Mouse (Mus musculus): Measurements from ENCODE around the gene Gm6205. TPM values are rescaled to one million over a fixed set of nuclear protein-coding genes. Genes with fewer than 3 reads are reported as not detected.

Gene Gm6205
- not detected for polyA plus RNA-seq (2015; fragmentation: Illumina TruSeq; extraction: RNeasy Lipid Tissue Mini Kit (QIAGEN cat#74804); ENCODE audit: low read depth, low replicate concordance)

DNA sequence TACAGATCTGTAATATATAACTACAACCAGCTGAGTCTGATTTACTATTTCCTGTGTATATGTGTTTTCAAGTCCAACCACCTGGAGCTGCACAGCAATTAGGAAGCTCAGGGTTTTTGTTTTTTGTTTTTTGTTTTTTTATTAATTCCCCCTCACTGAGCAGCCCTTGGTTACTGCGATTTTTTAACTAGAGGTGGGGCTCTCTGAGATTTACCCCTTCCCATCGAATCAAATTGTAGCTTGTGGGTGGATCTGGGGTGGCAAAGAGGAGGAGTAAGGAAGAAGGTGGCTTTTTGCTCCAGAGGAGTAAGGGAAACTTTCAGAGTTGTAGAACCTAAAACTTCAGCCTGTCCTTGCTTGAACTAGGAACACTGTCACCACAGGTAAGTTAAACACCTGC lies at the start of gene Gm6205:
TSS of gene Gm6205 (plus strand) at position 301 of the 400 bp plus-strand sequence.

DNA sequence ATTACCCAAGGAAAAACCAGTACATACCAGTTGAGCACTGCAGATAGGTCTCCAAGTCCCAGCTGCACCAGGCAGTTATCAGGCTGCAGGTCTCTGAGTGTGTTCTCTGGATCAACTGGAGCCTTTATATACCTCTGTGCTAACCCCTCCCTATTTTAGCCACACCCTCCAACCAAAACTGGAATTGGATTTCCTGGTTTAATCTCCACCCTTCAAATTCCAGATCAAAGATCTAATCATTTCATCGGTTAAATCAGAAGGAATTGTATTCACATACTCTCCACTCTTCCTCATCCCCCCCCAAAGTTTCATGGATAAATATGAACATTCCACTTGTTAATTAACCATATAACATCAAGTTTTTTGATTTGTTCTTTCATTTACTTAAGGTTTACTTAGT lies 31.9 kb upstream of the Gm6205 start, which contains the start of gene Gm3147:
TSS of gene Gm3147 (minus strand) at position 101 of the 400 bp plus-strand sequence.

DNA sequence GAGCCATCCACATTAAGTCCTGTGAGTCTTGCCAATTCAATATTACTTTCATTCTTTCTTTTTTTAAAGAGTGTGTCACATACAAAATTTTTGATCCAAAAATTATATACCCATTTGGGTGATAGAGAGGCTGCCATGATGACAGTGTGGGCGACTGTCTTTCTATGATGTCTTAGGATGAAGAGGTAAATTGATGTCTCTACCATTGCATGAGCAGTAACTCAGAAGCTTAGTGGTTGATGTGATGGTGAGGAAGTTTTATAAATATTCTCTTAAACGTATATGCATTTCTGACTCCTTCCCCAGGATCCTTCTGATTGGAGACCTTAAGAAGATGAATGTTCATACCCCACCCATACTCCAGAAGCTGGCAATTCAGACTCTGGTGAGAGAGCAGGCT lies 24.5 kb upstream of the Gm6205 start, which contains the start of gene Gm6509:
TSS of gene Gm6509 (plus strand) at position 301 of the 400 bp plus-strand sequence.

Other genes with a start within 250 kb of the Gm6205 start
- not detected for gene Gm7682, start 202.6 kb upstream of the Gm6205 start, polyA plus RNA-seq (2015; fragmentation: Illumina TruSeq; extraction: RNeasy Lipid Tissue Mini Kit (QIAGEN cat#74804); ENCODE audit: low read depth, low replicate concordance)
- gene Gm3139, start 122.1 kb upstream of the Gm6205 start, polyA plus RNA-seq (2015; fragmentation: Illumina TruSeq; extraction: RNeasy Lipid Tissue Mini Kit (QIAGEN cat#74804); ENCODE audit: low read depth, low replicate concordance), result not detected
- gene Gm3147, start 32.0 kb upstream of the Gm6205 start, polyA plus RNA-seq (2015; fragmentation: Illumina TruSeq; extraction: RNeasy Lipid Tissue Mini Kit (QIAGEN cat#74804); ENCODE audit: low read depth, low replicate concordance), result not detected
- gene Gm6509, start 24.4 kb upstream of the Gm6205 start, polyA plus RNA-seq (2015; fragmentation: Illumina TruSeq; extraction: RNeasy Lipid Tissue Mini Kit (QIAGEN cat#74804); ENCODE audit: low read depth, low replicate concordance), result not detected
- not detected for gene Gm3183, start 217.1 kb downstream of the Gm6205 start, polyA plus RNA-seq (2015; fragmentation: Illumina TruSeq; extraction: RNeasy Lipid Tissue Mini Kit (QIAGEN cat#74804); ENCODE audit: low read depth, low replicate concordance)

Measured in brain, adult 10 weeks (tissue).